In the genomic region with DNA sequence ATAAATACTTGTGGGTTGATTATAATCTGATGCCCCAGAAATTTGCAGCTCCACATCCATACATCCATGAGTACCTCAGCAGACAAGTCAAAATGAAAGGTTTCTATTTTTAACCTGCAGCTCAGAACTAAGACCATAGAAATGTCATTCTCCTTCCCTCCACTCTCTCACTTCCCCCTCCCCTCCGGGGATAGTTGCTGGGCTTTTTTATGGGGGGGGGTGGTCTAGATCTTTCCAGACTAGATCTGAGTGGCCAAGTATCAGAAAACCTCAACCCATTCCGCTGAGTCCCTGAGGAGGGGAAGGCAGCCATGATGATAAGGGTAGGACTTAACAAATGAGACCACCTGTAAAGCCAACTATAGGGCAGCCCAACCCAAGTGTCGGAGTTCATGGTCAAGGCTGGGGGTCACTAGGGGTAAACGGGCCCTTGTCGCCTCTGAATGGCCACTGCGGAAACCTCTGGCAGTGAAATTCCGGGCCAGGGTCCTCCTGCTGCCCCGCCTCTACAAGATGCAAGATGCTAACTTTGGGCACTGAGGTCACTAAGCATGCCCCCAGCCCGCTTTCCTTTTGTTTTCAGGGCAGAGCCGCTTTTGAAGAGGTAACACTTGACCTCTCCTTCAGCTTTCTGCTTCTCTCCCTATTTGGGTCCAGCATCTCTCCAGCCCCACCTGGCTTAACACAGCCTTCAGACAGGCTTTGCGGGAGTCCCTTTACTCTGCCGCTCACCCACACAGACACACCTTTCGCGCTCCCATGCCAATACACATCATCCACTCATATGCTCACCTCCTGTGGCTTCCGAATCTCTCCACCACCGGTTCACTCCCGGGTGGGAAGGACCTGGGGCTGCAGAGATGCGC, we compare ENCODE assay signal across 14 mouse cellular contexts. TPM values are rescaled to one million over a fixed set of nuclear protein-coding genes. Genes with fewer than 3 reads are reported as not detected.
A peak's percentile ranks its signal among the peaks of the same experiment; 100 is the strongest.
DNase-seq lines count a peak whose midpoint lies in the region; ATAC-seq lines count a peak whose summit lies in the region.
"Had no signal": no experiment of that assay in that cellular context is flagged by ENCODE, and none has a peak within 500 bp of the region (broad histone marks: within the 10 kb centered on the region; RNA-seq: fewer than 3 reads in every experiment).

No protein-coding gene starts in this region.

- WGBS in embryonic facial prominence, embryonic 10.5 days = under 1% methylated on average over 18 of the region's 18 CpGs
- WGBS in limb, embryonic 10.5 days = 2% methylated on average over 18 of the region's 18 CpGs
- 8% methylated on average over 18 of the region's 18 CpGs for WGBS in neural tube, embryonic 14.5 days

- H3K9ac ChIP-seq in neural tube, embryonic 14.5 days (replicated peaks; ENCODE audit: low read depth, low read length) = no peak overlapping the region; the same call in 1 of the 2 replicates

- H3K4me2 ChIP-seq in neural tube, embryonic 14.5 days (ENCODE audit: low read depth, low read length) = peak overlapping the region; percentile 26; the same call in 1 of the 2 replicates

- H3K4me1 ChIP-seq in embryonic facial prominence, embryonic 10.5 days = peaks cover 27% of the 10 kb centered on the region
- peaks cover 78% of the 10 kb centered on the region for H3K4me1 ChIP-seq in limb, embryonic 10.5 days
- H3K4me1 ChIP-seq in neural tube, embryonic 14.5 days (ENCODE audit: control insufficient read depth, insufficient read depth, low read length) = no peaks in the 10 kb centered on the region

- peaks cover 99% of the 10 kb centered on the region for H3K27me3 ChIP-seq in embryonic facial prominence, embryonic 10.5 days (replicated peaks; ENCODE audit: low read depth, poor library complexity, severe bottlenecking)
- peaks cover 76% of the 10 kb centered on the region for H3K27me3 ChIP-seq in limb, embryonic 10.5 days (ENCODE audit: low read depth, poor library complexity, severe bottlenecking)
- peaks cover 55% of the 10 kb centered on the region for H3K27me3 ChIP-seq in neural tube, embryonic 14.5 days (ENCODE audit: control insufficient read depth, insufficient read depth, low read length)
- H3K27me3 ChIP-seq: Patski had no signal

- no peaks in the 10 kb centered on the region for H3K9me3 ChIP-seq in embryonic facial prominence, embryonic 10.5 days
- H3K9me3 ChIP-seq in limb, embryonic 10.5 days (replicated peaks) = no peaks in the 10 kb centered on the region
- no peaks in the 10 kb centered on the region for H3K9me3 ChIP-seq in neural tube, embryonic 14.5 days (ENCODE audit: control insufficient read depth, low read length)

- H3K36me3 ChIP-seq in embryonic facial prominence, embryonic 10.5 days (replicated peaks) = peaks cover 2% of the 10 kb centered on the region; the same call in 1 of the 2 replicates
- H3K36me3 ChIP-seq in limb, embryonic 10.5 days = peaks cover 3% of the 10 kb centered on the region
- no peaks in the 10 kb centered on the region for H3K36me3 ChIP-seq in neural tube, embryonic 14.5 days (ENCODE audit: control insufficient read depth, insufficient read depth, low read length)

- no peak overlapping the region for H3K27ac ChIP-seq in embryonic facial prominence, embryonic 10.5 days (replicated peaks)
- peak overlapping the region; percentile 80; the same call in 1 of the 2 replicates for H3K27ac ChIP-seq in limb, embryonic 10.5 days
- H3K27ac ChIP-seq in neural tube, embryonic 14.5 days (ENCODE audit: low read depth, low read length) = no peak overlapping the region; the same call in 1 of the 2 replicates

- peak; percentile 80 for DNase-seq in cerebellum, adult 8-10 months
- DNase-seq in embryonic facial prominence, embryonic 10.5 days (ENCODE audit: low spot score) = peak; percentile 34
- DNase-seq in limb, embryonic 10.5 days (ENCODE audit: low spot score) = peak; percentile 54
- no peak for DNase-seq in heart, postnatal 4 days
- no peak for DNase-seq in frontal cortex, adult 2 months (ENCODE audit: extremely low spot score in 1 of 2, low spot score in 1 of 2)
- DNase-seq in kidney, postnatal 36 days = no peak
- DNase-seq: layer of hippocampus, postnatal 36 days; right cerebral cortex, postnatal 25 days; thymus, postnatal 4 days had no signal

- H3K4me3 ChIP-seq in embryonic facial prominence, embryonic 10.5 days = no peak overlapping the region; the same call in 1 of the 2 replicates
- H3K4me3 ChIP-seq in limb, embryonic 10.5 days = peak overlapping the region; percentile 39; the same call in 1 of the 2 replicates
- no peak overlapping the region for H3K4me3 ChIP-seq in neural tube, embryonic 14.5 days (ENCODE audit: low read depth, low read length)

- ATAC-seq in neural tube, embryonic 14.5 days (ENCODE audit: low read depth) = 0 out of 2 replicates have a peak, but pooled peaks have one; percentile 32
- ATAC-seq: Patski had no signal

RNA-seq across cellular contexts. Expression of a gene that starts 6.6 kb away (rescaled TPM):
- 0.31 TPM in 1 of 2 replicates, not detected in the other for polyA plus RNA-seq in embryonic facial prominence, embryonic 10.5 days (2016; fragmentation: Nextera tagmentation; extraction: Ambion mirVana)
- polyA plus RNA-seq in limb, embryonic 10.5 days (2016; fragmentation: Nextera tagmentation; extraction: Ambion mirVana) = not detected in 2 replicates
- 0.35 and 0.45 TPM in 2 replicates for polyA plus RNA-seq in neural tube, embryonic 14.5 days (2014; fragmentation: Nextera tagmentation; extraction: Ambion mirVana)
- total RNA-seq in heart, postnatal 4 days (2021) = not detected
- not detected in 2 replicates for polyA plus RNA-seq in frontal cortex, adult 2 months (2012; rRNA removed)
- total RNA-seq: gastrocnemius, adult 8-10 months; hematopoietic stem cell, adult 5-6 weeks; layer of hippocampus, postnatal 36 days; megakaryocyte-erythroid progenitor cell, adult 5-6 weeks had no signal
- polyA plus RNA-seq: Patski had no signal

RNA-seq across cellular contexts. Expression of a gene that starts 8.6 kb away (rescaled TPM):
- 2.2 and 2.4 TPM in 2 replicates for polyA plus RNA-seq in embryonic facial prominence, embryonic 10.5 days (2016; fragmentation: Nextera tagmentation; extraction: Ambion mirVana)
- polyA plus RNA-seq in limb, embryonic 10.5 days (2016; fragmentation: Nextera tagmentation; extraction: Ambion mirVana) = 5.0 and 5.1 TPM in 2 replicates
- 6.5 and 9.4 TPM in 2 replicates for polyA plus RNA-seq in neural tube, embryonic 14.5 days (2014; fragmentation: Nextera tagmentation; extraction: Ambion mirVana)
- not detected for total RNA-seq in heart, postnatal 4 days (2021)
- polyA plus RNA-seq in frontal cortex, adult 2 months (2012; rRNA removed) = 21.3 and 21.5 TPM in 2 replicates
- total RNA-seq: gastrocnemius, adult 8-10 months; hematopoietic stem cell, adult 5-6 weeks; megakaryocyte-erythroid progenitor cell, adult 5-6 weeks had no signal

RNA-seq across cellular contexts. Expression of a gene that starts 18.3 kb away (rescaled TPM):
- 6.2 and 6.9 TPM in 2 replicates for polyA plus RNA-seq in embryonic facial prominence, embryonic 10.5 days (2016; fragmentation: Nextera tagmentation; extraction: Ambion mirVana)
- 13.8 and 14.9 TPM in 2 replicates for polyA plus RNA-seq in limb, embryonic 10.5 days (2016; fragmentation: Nextera tagmentation; extraction: Ambion mirVana)
- 7.8 and 7.9 TPM in 2 replicates for polyA plus RNA-seq in neural tube, embryonic 14.5 days (2014; fragmentation: Nextera tagmentation; extraction: Ambion mirVana)
- total RNA-seq in heart, postnatal 4 days (2021) = not detected
- polyA plus RNA-seq in frontal cortex, adult 2 months (2012; rRNA removed) = 2.9 and 3.4 TPM in 2 replicates
- total RNA-seq: gastrocnemius, adult 8-10 months; hematopoietic stem cell, adult 5-6 weeks; megakaryocyte-erythroid progenitor cell, adult 5-6 weeks had no signal

RNA-seq across cellular contexts. Expression of a gene that starts 32.9 kb away (rescaled TPM):
- 0.50 and 0.56 TPM in 2 replicates for polyA plus RNA-seq in embryonic facial prominence, embryonic 10.5 days (2016; fragmentation: Nextera tagmentation; extraction: Ambion mirVana)
- 0.36 and 0.56 TPM in 2 replicates for polyA plus RNA-seq in limb, embryonic 10.5 days (2016; fragmentation: Nextera tagmentation; extraction: Ambion mirVana)
- 0.27 and 0.81 TPM in 2 replicates for polyA plus RNA-seq in neural tube, embryonic 14.5 days (2014; fragmentation: Nextera tagmentation; extraction: Ambion mirVana)
- total RNA-seq in heart, postnatal 4 days (2021) = not detected
- 0.06 and 0.10 TPM in 2 replicates for polyA plus RNA-seq in frontal cortex, adult 2 months (2012; rRNA removed)
- total RNA-seq: gastrocnemius, adult 8-10 months; hematopoietic stem cell, adult 5-6 weeks; megakaryocyte-erythroid progenitor cell, adult 5-6 weeks had no signal
- polyA plus RNA-seq: Patski had no signal

RNA-seq across cellular contexts. Expression of a gene that starts 50.3 kb away (rescaled TPM):
- 29.1 and 32.8 TPM in 2 replicates for polyA plus RNA-seq in embryonic facial prominence, embryonic 10.5 days (2016; fragmentation: Nextera tagmentation; extraction: Ambion mirVana)
- 32.4 and 35.8 TPM in 2 replicates for polyA plus RNA-seq in limb, embryonic 10.5 days (2016; fragmentation: Nextera tagmentation; extraction: Ambion mirVana)
- 27.7 and 29.4 TPM in 2 replicates for polyA plus RNA-seq in neural tube, embryonic 14.5 days (2014; fragmentation: Nextera tagmentation; extraction: Ambion mirVana)
- 10 to 100 TPM; 26.3 to 34.9 TPM for total RNA-seq in heart, postnatal 4 days (2021)
- 32.0 and 34.8 TPM in 2 replicates for polyA plus RNA-seq in frontal cortex, adult 2 months (2012; rRNA removed)

Comparison
In these comparisons a context has a peak if more than half of its experiments do, and no peak if none do; other contexts are left out.
1. DNase-seq: peak in cerebellum, adult 8-10 months (single experiment), embryonic facial prominence, embryonic 10.5 days (single experiment) and limb, embryonic 10.5 days (single experiment); none in heart, postnatal 4 days (single experiment), frontal cortex, adult 2 months (0 of 2) and kidney, postnatal 36 days (0 of 2).